Mouse (Mus musculus): ENCODE measurements around the gene Lsm4.

DNA sequence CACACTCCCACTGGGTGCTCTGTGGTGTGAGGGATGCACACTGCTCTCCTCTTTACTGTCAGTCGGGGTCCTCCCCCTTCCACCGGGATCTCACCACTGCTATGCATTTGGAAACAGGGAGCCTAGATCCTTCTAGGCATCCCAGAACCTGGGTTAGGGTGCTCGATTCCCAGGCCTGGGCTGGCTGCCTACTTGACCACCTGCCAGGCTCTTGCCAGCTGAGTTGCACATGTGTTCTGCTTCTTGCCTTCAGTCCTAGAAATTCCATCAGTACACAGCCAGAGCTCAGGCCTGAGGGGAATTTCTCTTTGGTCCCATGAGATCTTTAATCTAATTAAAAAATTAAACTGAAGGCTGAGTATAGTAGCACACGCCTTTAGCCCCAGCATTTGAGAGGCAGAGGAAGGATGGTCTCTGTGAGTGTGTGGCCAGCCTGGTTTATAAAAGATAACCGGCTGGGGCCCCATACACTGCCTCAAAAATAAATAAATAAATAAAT is 16.9 kb downstream of the Lsm4 start:
- TF ChIP-seq POLR2A (IDR thresholded peaks at IDR 0.05; ENCODE audit: control insufficient read depth, low read depth, low read length) = no peak
- TF ChIP-seq CTCF (IDR thresholded peaks at IDR 0.05; ENCODE audit: control insufficient read depth, insufficient read depth, insufficient replicate concordance, low read depth, low read length) = no peak

Measured in testis, adult 2 months (tissue).